Mouse (Mus musculus): Measurements from ENCODE around the gene Slit3.

- no peak for TF ChIP-seq CTCF (IDR thresholded peaks at IDR 0.05; ENCODE audit: low read depth)
- TF ChIP-seq EP300 (IDR thresholded peaks at IDR 0.05; ENCODE audit: low read depth) = no peak
Measured at GRCm38 (mm10) chr11:35086029-35086428, 35.0 kb upstream of the Slit3 start.

Measured in liver, embryonic 14.5 days (tissue).